Mouse (Mus musculus): ENCODE measurements around the gene Gm12666. TPM values are rescaled to one million over a fixed set of nuclear protein-coding genes. Genes with fewer than 3 reads are reported as not detected.
"Not testable (repeated sequence)": the region's sequence is repeated elsewhere in the genome, so short reads cannot be mapped to it uniquely, and the experiment has no call there.

The Gm12666 gene
- not detected in 2 replicates for polyA plus RNA-seq (2015; fragmentation: Nextera tagmentation; extraction: Ambion mirVana)

- not testable (repeated sequence) for H3K27ac ChIP-seq (ENCODE audit: low read length); H3K9ac ChIP-seq (ENCODE audit: low read depth, low read length); H3K4me2 ChIP-seq (ENCODE audit: low read depth, low read length); H3K27me3 ChIP-seq (ENCODE audit: control insufficient read depth, insufficient read depth, low read depth, low read length); H3K36me3 ChIP-seq (ENCODE audit: control insufficient read depth, insufficient read depth); H3K4me3 ChIP-seq (ENCODE audit: low read depth, low read length); ATAC-seq (ENCODE audit: low read depth); H3K9me3 ChIP-seq (replicated peaks; ENCODE audit: control insufficient read depth, low read length); H3K4me1 ChIP-seq (ENCODE audit: control insufficient read depth, low read depth, low read length)
- 59% methylated on average over 1 of the region's 1 CpGs for WGBS (ENCODE audit: insufficient replicate concordance)
These were observed at the start of gene Gm12666 for GRCm38 (mm10) chr4:92191649-92192048. TSS of gene Gm12666 (minus strand) at chr4:92191749.

GRCm38 (mm10) chr4:92226326-92226725 is 34.8 kb upstream of the Gm12666 start:
- Histone ChIP-seq H3K4me3 (ENCODE audit: low read depth, low read length) (no peak overlapping the region), H3K27ac (ENCODE audit: low read length) (no peak overlapping the region), H3K4me1 (ENCODE audit: control insufficient read depth, low read depth, low read length) (no peaks in the 10 kb centered on the region), H3K9me3 (replicated peaks; ENCODE audit: control insufficient read depth, low read length) (no peaks in the 10 kb centered on the region), H3K4me2 (ENCODE audit: low read depth, low read length) (no peak overlapping the region), H3K36me3 (ENCODE audit: control insufficient read depth, insufficient read depth) (no peaks in the 10 kb centered on the region), H3K27me3 (ENCODE audit: control insufficient read depth, insufficient read depth, low read depth, low read length) (no peaks in the 10 kb centered on the region), H3K9ac (ENCODE audit: low read depth, low read length) (no peak overlapping the region)
- no peak for ATAC-seq (ENCODE audit: low read depth)
- 64% methylated on average over 2 of the region's 2 CpGs for WGBS (ENCODE audit: insufficient replicate concordance)

GRCm38 (mm10) chr4:92216286-92216685 is 24.7 kb upstream of the Gm12666 start:
- Histone ChIP-seq H3K4me2 (ENCODE audit: low read depth, low read length) (no peak overlapping the region), H3K9ac (ENCODE audit: low read depth, low read length) (no peak overlapping the region), H3K9me3 (replicated peaks; ENCODE audit: control insufficient read depth, low read length) (no peaks in the 10 kb centered on the region), H3K27ac (ENCODE audit: low read length) (no peak overlapping the region), H3K4me3 (ENCODE audit: low read depth, low read length) (no peak overlapping the region), H3K36me3 (ENCODE audit: control insufficient read depth, insufficient read depth) (no peaks in the 10 kb centered on the region), H3K27me3 (ENCODE audit: control insufficient read depth, insufficient read depth, low read depth, low read length) (no peaks in the 10 kb centered on the region), H3K4me1 (ENCODE audit: control insufficient read depth, low read depth, low read length) (no peaks in the 10 kb centered on the region)
- WGBS (ENCODE audit: insufficient replicate concordance): 49% methylated on average over 1 of the region's 1 CpGs
- ATAC-seq (ENCODE audit: low read depth): no peak

GRCm38 (mm10) chr4:92152646-92153045 is 38.9 kb downstream of the Gm12666 start:
- Histone ChIP-seq H3K4me3 (ENCODE audit: low read depth, low read length) (no peak overlapping the region), H3K4me2 (ENCODE audit: low read depth, low read length) (no peak overlapping the region), H3K9me3 (replicated peaks; ENCODE audit: control insufficient read depth, low read length) (no peaks in the 10 kb centered on the region), H3K9ac (ENCODE audit: low read depth, low read length) (no peak overlapping the region), H3K27me3 (ENCODE audit: control insufficient read depth, insufficient read depth, low read depth, low read length) (no peaks in the 10 kb centered on the region), H3K27ac (ENCODE audit: low read length) (no peak overlapping the region), H3K36me3 (ENCODE audit: control insufficient read depth, insufficient read depth) (no peaks in the 10 kb centered on the region), H3K4me1 (ENCODE audit: control insufficient read depth, low read depth, low read length) (no peaks in the 10 kb centered on the region)
- no peak for ATAC-seq (ENCODE audit: low read depth)
- WGBS (ENCODE audit: insufficient replicate concordance): 56% methylated on average over 1 of the region's 1 CpGs

- ATAC-seq (ENCODE audit: low read depth): no peak
- no peaks in the 10 kb centered on the region for H3K27me3 ChIP-seq (ENCODE audit: control insufficient read depth, insufficient read depth, low read depth, low read length)
- no peak within 1 kb of the TSS for H3K4me3 ChIP-seq (ENCODE audit: low read depth, low read length)
- H3K4me2 ChIP-seq (ENCODE audit: low read depth, low read length): no peak within 1 kb of the TSS
- H3K9me3 ChIP-seq (replicated peaks; ENCODE audit: control insufficient read depth, low read length): no peaks in the 10 kb centered on the region
- no peak within 1 kb of the TSS for H3K9ac ChIP-seq (ENCODE audit: low read depth, low read length)
- no peak within 1 kb of the TSS for H3K27ac ChIP-seq (ENCODE audit: low read length)
- H3K36me3 ChIP-seq (ENCODE audit: control insufficient read depth, insufficient read depth): no peaks in the 10 kb centered on the region
- no peaks in the 10 kb centered on the region for H3K4me1 ChIP-seq (ENCODE audit: control insufficient read depth, low read depth, low read length)
These were observed 44.4 kb downstream of the Gm12666 start, which contains the start of gene Izumo3 for GRCm38 (mm10) chr4:92147134-92147533. TSS of gene Izumo3 (minus strand) at chr4:92147234.

Other genes with a start within 250 kb of the Gm12666 start
- gene Izumo3, start 44.5 kb downstream of the Gm12666 start, polyA plus RNA-seq (2015; fragmentation: Nextera tagmentation; extraction: Ambion mirVana): not detected in 2 replicates